Comparison of ENCODE assay signal across 23 mouse cellular contexts in the genomic region with DNA sequence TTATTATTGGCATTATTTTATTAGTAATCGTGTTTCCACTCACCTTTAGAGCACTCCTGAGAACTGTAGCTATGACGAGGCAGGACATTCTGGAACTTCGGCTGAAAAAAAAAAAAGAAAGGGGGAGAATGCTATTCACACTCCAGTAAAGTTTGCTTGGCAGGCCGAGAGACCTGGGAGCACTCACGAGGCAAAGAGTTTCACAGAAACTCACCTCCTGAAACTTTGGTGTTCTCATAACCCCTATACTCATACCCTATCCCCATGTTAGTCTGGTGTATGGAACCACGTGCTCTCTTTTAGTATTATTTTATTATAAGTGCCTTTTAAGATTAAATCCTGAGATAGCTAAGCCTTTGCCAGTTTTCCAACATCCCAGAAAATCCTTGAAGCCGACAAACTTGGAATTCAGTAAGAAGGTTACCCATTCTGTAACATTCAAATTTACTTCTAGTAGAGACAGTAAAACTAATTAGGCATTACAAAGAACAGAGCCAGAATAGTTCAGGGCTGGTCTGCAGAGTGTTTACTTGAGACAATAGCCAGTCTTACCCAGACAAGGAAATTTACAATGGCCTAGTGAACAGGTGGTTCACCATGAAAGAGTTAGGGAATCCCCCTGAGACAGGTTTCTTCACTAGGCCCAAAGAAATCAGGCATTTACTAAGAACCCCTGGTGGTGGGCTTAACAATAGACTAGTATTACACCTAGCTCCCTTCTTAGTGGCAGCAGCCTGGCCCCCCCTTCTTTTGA. TPM values are rescaled to one million over a fixed set of nuclear protein-coding genes. Genes with fewer than 3 reads are reported as not detected.
DNase-seq lines count a peak whose midpoint lies in the region; TF ChIP-seq lines count a peak whose summit lies in the region.
"Not testable (repeated sequence)": the region's sequence is repeated elsewhere in the genome, so short reads cannot be mapped to it uniquely, and the experiment has no call there.
"Had no signal": no experiment of that assay in that cellular context is flagged by ENCODE, and none has a peak within 500 bp of the region (broad histone marks: within the 10 kb centered on the region; RNA-seq: fewer than 3 reads in every experiment).

No protein-coding gene starts in this region.

- not testable (repeated sequence) for H3K9me3 ChIP-seq in ES-Bruce4 (replicated peaks; ENCODE audit: control insufficient read depth, insufficient read depth, low read length, poor library complexity, severe bottlenecking); ES-E14 (ENCODE audit: control insufficient read depth, insufficient read depth, low read depth, low read length)

- DNase-seq in ES-CJ7 (ENCODE audit: low read depth, low spot score), result peak; percentile 94
- peak; percentile 29 for DNase-seq in ES-E14 (ENCODE audit: low read depth, low spot score)
- DNase-seq in R1 (ENCODE audit: low read depth, low spot score), result peak; percentile 96
- peak; percentile 36 for DNase-seq in WW6 (ENCODE audit: low read depth, low spot score)
- DNase-seq in ZHBTc4 (ENCODE audit: low read depth, low spot score), result peak; percentile 85

- H3K4me3 ChIP-seq in ES-Bruce4 (ENCODE audit: low read depth, low read length), result not testable (repeated sequence)
- H3K4me3 ChIP-seq in ES-E14 (ENCODE audit: insufficient read depth in 1 of 2, low read depth in 1 of 2, low read length in 2 of 2, poor library complexity in 1 of 2, severe bottlenecking in 1 of 2), result peak overlapping the region in 1 of 2 experiments; percentile 23; a peak in 1 of 4 replicates

- not testable (repeated sequence) for H3K4me1 ChIP-seq in ES-Bruce4 (ENCODE audit: control insufficient read depth, insufficient read depth, low read length)
- H3K4me1 ChIP-seq in ES-E14 (ENCODE audit: control insufficient read depth in 2 of 2, insufficient read depth in 2 of 2, low read length in 2 of 2, poor library complexity in 1 of 2), result peaks cover 0 to 15% of the 10 kb centered on the region in 2 experiments; a peak in 2 of 4 replicates

- not testable (repeated sequence) for TF ChIP-seq POLR2A in ES-Bruce4 (IDR thresholded peaks at IDR 0.05; ENCODE audit: insufficient read depth, low read length)

- H3K27ac ChIP-seq in ES-Bruce4 (ENCODE audit: insufficient read depth, low read length), result peak overlapping the region; percentile 92
- H3K27ac ChIP-seq in ES-E14 (ENCODE audit: insufficient read depth, low read depth, low read length, poor library complexity, severe bottlenecking), result peak overlapping the region; percentile 75; the same call in 1 of the 2 replicates

- H3K36me3 ChIP-seq in ES-Bruce4 (ENCODE audit: control insufficient read depth, insufficient read depth, low read length, poor library complexity, severe bottlenecking); ES-E14 (ENCODE audit: control insufficient read depth, insufficient read depth, low read length, poor library complexity, severe bottlenecking): not testable (repeated sequence)

- not testable (repeated sequence) for TF ChIP-seq EP300 in ES-Bruce4 (IDR thresholded peaks at IDR 0.05; ENCODE audit: insufficient read depth, low read depth, low read length)

- H3K27me3 ChIP-seq in ES-Bruce4 (ENCODE audit: control insufficient read depth, insufficient read depth, low read length, poor library complexity, severe bottlenecking), result not testable (repeated sequence)

- in situ Hi-C loops in ES-E14 (cut with MboI; ENCODE audit: low sequenced_read_pairs in 2 of 2, unreplicated experiment in 2 of 2), result loop anchor here in 1 of 2 experiments (10.0 kb wide), 1 partner anchor 225 kb away; no protein-coding TSS in a partner anchor

- H3K9ac ChIP-seq in ES-Bruce4 (ENCODE audit: low read depth, poor library complexity, severe bottlenecking); ES-E14 (ENCODE audit: insufficient read depth, low read depth, low read length, poor library complexity, severe bottlenecking): not testable (repeated sequence)

- TF ChIP-seq CTCF in ES-Bruce4 (IDR thresholded peaks at IDR 0.05; ENCODE audit: low read depth, low read length), result not testable (repeated sequence)

TF ChIP-seq in ES-E14, 5 proteins besides CTCF, POLR2A, EP300 and RAD21:
- TF ChIP-seq ZNF384 (IDR thresholded peaks at IDR 0.05; ENCODE audit: low read depth, low read length), result 0 out of 2 replicates have a peak, but pooled peaks have one; percentile 41
TF ChIP-seq in ES-E14: peak in this region for 1; not testable (repeated sequence) for 4.

RNA-seq across cellular contexts. Expression of a gene that starts 19.1 kb away (rescaled TPM):
- polyA plus RNA-seq in ES-Bruce4 (2011; ENCODE audit: insufficient read depth, insufficient read length, low read depth, missing spikeins), result 0.67 TPM in 1 of 2 replicates, not detected in the other
- total RNA-seq in ES-E14 (2012; rRNA removed), result not detected in 2 replicates
- total RNA-seq: adrenal gland, adult 18-20 months; adrenal gland, adult 2 months; adrenal gland, adult 8-10 months; adrenal gland, postnatal 10 days; adrenal gland, postnatal 14 days; adrenal gland, postnatal 25 days; adrenal gland, postnatal 36 days; adrenal gland, postnatal 4 days; CH12.LX; MEL had no signal
- polyA plus RNA-seq: activated CD4-positive, CD25-positive, alpha-beta regulatory T cell, adult 4 months; adrenal gland, adult 2 months; brain, embryonic 14.5 days; C2C12; CD4-positive, CD25-positive, alpha-beta regulatory T cell, adult 4 months; cerebellum, adult 2 months; G1E; Patski had no signal

RNA-seq across cellular contexts. Expression of a gene that starts 45.0 kb away (rescaled TPM):
- not detected in 2 replicates for polyA plus RNA-seq in ES-Bruce4 (2011; ENCODE audit: insufficient read depth, insufficient read length, low read depth, missing spikeins)
- total RNA-seq in ES-E14 (2012; rRNA removed), result not detected in 2 replicates
- total RNA-seq: adrenal gland, adult 18-20 months; adrenal gland, adult 2 months; adrenal gland, adult 8-10 months; adrenal gland, postnatal 10 days; adrenal gland, postnatal 14 days; adrenal gland, postnatal 25 days; adrenal gland, postnatal 36 days; adrenal gland, postnatal 4 days; CH12.LX; G1E; MEL had no signal
- polyA plus RNA-seq: activated CD4-positive, CD25-positive, alpha-beta regulatory T cell, adult 4 months; adrenal gland, adult 2 months; brain, embryonic 14.5 days; C2C12; CD4-positive, CD25-positive, alpha-beta regulatory T cell, adult 4 months; cerebellum, adult 2 months; G1E; Patski had no signal

Comparison
In these comparisons a context has a peak if more than half of its experiments do, and no peak if none do; other contexts are left out.
1. DNase-seq: peak in every context shown above with its lines; median percentile 96 in R1; 94 in ES-CJ7; 85 in ZHBTc4; 36 in WW6; 29 in ES-E14.